Mouse (Mus musculus) liver, adult (tissue): Measurements from ENCODE around the gene Scn3b.

Experiments used
- GATA4 ChIP-seq: IDR thresholded peaks from 2 replicates; pipeline ENCODE4 v1.6.1; 2014; ENCODE audit warnings: mild to moderate bottlenecking, low read length; ENCODE audit not compliant: insufficient replicate concordance

Scn3b gene

DNA sequence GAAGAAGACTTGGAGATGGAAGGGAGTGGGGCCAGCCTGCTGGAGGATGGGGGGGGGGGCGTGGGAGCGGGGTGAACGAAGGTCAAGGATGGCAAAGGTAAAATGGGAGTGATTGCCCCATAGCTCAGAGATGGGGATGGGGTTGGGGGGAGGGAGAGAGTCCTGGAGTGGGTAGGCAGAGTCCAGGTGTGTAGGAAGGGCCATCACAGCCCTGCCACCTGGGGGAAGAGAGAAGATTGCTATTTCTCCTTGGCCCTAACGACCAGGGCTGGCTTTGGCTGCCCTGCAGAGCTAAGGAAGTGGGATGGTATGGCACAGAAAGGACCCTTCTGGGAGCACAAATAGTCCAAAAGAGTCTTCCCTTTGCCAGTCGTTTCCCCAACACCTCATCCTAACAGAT lies 25.2 kb downstream of the Scn3b start:
- no peak for TF ChIP-seq GATA4

DNA sequence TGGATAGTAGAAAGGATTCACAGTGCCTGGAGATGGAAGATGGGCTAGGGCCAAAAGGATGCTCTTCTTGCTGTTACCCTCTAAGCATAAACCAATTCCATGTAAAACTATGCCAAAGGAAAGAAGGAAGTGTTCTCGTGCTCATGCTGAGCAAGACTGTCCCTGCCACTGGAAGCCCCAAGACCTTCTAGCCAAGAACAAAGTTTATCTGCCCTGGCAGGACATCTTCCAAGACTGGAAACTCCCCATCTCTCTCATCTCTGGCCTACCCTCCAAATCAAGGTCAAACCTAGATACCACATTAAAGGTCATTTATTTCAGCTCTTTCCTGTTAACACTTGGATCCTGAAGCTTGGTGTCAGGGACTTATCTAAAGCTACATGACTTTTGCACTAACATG lies 25.8 kb downstream of the Scn3b start:
- no peak for TF ChIP-seq GATA4

DNA sequence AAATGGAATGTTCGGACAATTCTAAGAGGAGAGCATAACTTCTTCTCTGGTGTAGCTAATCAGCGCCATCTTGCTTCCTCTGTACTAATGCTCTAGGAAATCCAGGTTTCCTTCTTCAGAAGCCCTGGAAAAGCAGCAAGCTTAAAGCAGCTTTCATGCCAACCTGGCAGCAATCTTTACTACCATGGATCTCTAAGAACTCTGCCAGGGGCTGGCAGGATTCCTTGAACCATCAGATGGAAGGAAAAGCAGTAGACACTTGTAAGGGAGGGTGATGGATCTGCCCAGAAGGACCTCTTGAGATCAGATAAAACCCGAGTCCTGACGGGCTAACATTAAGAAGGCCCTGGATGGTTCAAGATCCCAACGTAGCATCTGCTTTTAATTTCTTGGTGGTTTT lies 27.2 kb downstream of the Scn3b start:
- TF ChIP-seq GATA4: no peak

DNA sequence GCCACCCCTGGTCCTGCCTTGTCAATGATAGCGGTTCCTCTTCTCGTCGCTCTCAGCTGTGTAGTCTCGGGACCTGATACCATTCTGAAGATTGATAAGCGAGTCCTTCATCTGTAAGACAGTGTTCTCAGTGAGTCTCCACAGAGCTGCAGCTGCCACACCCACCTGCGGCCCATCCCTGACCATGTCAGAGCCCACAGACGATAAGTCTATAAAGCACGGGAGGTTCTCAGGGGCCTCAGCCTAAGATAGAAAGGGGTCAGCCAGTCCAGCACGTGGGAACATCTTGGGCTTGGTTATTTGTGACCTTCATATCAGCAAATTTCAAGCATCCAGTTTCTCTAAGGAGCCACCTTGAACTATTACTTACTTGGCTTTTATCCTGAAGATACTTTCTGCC lies 29.0 kb downstream of the Scn3b start:
- TF ChIP-seq GATA4: no peak

DNA sequence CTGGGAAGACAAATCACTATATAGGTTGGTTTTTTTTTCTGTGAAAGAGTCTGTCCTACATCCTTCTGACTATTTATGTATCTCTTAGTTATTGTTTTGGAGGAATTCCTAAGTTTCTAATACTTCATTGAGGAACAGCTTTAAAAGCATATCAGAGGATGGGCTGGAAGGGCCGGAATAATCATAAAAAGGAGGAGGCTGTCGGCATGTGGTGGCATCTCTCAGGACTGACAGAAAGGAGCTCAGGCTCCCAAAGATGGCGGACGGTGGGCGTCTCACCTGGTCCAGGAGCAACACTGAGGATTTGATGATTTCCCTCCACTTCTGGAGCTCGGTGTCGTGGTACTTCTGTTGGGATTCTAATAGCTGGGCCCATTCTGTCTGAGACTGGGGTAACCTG lies 30.3 kb downstream of the Scn3b start:
- no peak for TF ChIP-seq GATA4

DNA sequence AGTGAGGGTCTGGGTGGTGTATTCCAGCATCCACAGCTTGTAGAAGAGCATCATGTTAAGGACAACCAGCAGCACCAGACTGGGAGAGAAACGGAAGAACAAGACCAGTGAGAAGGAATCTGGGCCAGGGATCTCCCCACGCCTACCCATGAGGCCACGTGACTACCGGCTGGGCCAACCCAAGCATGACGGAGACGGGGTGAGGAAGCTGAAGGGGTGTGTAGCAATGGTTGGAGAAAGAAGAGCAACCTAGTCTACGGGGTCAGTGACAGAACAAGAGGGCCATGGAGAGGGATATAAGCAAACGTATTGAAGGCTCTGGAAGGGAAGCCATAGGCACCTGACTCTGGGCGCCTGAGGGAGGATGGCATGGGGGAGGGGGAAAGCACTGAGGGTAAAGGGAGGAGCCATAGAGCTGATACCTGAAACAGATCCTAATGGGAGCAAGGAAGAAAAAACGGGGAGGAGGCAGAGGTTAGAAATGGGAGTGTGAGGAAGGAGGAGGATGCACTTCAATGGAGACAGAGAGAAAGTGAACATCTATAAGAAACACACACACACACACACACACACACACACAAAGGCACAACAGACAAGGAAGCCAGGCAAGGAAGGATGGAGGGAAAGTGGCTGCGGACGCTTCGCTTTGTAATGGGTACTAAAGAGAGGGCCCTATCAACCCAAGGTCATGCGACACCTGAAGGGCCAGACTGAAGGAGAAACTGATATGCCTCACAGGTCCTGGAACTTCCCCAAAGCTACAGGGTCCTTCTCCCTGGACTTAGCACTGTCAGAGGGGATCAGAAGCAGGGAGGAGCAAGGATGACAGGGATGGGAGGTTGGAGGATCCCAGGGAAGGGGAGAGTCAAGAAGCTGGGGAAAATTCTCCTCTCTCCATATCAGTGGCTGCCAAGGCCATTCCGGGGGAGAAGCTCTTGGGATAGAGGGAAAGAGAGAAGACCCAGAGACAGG lies 31.3 kb downstream of the Scn3b start:
- TF ChIP-seq GATA4: no peak

DNA sequence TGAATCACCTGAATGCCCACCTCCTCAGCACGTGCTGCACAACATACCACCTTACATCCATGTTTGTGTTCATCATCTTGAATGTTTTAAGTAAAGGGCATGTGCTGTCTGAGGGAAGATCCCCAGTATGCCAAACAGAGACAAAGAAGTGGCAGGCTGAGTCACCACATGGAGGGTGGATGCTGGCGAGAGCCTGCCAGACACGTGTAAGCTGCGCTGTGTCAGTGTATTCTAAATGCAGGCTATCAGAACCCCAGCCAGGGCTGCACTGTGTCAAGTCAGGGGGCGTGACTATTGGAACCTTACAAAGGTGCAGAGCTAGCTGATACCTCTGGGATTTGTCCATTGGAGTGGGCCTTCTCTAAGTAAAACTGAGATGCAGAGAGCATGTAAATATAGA lies 32.5 kb downstream of the Scn3b start:
- no peak for TF ChIP-seq GATA4

DNA sequence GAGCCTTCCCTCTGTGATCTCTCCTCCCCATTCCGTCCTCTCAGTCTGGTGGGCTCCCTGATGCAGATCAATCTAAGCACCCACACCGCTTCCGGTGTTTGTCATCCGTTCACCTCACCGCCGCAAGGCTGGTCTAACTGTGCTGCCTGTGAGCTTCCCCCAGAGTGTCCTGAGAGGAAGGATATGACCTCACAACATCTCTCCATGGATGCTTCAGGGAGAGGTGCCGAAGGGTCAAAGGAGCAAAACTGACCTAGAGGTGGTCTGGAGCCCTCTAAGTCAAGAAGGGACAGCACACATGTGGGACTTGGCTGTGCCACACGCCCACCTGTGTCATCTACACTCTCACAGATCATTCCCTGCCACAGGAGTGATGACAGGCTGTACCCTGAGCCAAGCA lies 33.4 kb downstream of the Scn3b start:
- no peak for TF ChIP-seq GATA4

DNA sequence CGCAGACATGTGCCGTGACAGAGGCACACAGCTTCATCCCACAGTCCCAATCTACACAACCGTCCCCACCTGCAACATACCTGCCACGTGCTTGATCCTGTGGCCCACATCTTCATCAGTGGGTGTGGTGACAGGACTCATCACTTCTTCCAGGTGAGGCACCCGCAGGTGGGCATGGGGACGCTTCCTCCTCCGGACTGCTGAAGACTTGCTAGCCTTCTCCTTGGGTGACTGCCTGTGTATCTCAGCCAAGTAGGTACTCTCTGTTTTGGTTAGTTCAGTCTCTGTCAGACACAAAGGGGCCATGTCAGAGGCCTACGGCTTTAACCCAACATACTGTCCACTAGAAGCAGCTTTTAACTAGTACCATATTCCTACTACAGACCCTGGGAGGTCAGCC lies 35.2 kb downstream of the Scn3b start:
- no peak for TF ChIP-seq GATA4

DNA sequence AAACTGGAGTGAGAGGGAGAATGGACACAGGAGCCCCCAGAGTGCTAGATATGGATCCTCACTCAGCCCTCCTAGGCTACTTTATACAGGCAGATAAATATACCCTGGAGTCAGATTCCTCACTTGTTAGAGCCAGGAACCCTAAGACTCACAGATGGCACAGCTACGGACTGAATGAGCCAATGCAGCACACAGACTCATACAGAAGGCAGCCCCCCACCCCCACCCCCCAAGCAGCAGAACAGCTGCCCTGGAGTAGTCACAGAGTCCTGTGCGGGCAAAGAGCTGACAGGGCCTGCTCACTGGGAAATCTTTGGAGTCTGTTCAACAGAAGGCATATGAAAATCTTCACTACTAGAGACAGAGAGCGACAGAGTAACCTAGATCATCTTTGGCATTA lies 38.3 kb downstream of the Scn3b start:
- TF ChIP-seq GATA4: no peak

DNA sequence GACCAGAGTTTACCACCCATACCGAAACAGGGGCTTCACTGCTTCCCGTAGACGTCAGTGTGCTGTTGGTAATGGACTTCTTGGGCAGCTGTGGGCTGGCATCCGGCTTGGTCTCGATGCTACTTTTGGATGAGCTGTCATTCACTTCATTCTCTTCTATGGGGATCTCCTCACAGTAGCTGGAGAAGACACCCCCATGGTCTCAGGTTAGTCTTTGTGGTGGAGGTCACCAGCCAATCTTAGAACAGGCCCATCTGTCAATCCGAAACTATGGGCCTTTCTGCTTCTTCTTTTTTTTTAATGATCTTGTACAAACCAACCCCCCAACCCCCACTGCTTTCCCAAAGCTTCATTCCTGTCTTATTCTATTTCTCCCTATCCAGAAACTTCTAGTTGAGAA lies 40.9 kb downstream of the Scn3b start:
- TF ChIP-seq GATA4: no peak

DNA sequence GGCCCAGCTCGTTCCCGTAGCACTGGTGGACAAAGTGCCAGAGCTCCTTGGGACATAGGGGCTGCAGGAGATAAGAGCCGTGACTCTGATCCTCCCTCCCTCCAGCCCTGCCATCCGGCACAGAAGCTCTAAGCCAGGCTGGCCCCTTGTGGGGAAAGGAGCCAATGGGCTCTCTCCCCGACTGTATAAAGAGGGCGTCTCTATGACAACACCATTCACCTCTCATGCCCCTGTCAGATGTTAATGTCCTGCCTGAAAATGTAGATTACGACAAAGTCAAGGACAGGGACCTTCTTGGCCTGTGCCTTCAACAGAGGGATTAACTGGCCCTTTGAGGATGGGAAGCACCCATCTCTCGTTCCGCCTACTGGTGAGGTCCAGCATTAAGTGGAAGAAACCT lies 42.8 kb downstream of the Scn3b start:
- no peak for TF ChIP-seq GATA4

DNA sequence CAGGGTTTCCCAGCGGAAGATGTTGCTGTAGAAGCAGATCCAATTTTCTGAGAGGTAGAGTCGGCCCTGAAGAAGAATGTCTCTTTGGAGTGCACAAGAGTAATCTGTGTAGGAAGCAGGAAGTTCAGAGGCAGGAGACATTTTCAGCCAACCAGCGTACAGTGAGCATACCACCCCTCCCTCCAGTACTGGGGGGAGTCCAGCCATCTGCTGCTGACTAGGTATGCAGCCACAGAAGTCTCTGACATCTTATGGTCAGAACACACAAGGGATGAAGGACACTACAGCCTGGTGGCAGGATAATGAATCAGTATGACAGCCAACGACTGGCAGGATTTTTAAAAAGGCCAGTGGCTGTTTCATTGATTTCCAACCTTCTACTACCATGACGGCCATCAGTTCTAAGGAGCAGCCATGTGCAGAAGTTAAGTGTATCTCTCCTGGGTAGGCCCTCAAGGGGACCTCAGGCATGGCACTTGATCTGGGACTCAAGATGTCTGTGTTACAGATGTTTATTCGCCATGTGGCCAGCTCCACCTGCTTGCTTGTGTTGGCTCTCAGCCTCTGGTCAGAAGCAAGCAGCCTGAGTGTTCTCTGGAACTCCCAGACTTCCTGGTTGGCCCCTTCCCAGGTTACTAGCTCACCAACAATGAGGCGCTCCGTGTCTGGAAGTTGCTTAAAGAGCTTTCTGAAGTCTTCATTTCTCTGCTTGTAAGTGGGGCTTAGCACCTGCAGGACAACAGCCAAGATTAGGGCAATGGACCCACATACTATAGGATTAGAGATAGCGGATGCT lies 48.0 kb downstream of the Scn3b start:
- TF ChIP-seq GATA4: no peak

DNA sequence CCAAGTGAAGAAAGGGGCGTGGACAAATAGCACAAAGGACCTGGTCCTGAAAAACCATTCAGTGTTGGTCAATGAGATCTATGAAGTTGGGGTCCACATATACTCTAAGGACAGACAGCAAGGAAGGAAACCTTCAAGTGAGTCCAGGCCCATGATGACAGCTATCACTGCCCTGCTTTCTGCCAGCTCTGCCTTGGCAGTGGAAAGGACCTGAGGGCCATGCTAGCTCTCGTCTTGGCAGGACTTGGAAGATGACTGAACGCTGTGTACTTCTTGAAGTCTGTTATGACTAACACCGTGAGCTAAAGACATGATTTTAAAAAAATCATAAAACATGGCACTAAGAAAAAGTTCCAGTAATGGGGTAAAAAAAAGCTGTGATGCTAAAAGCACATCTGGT lies 48.7 kb downstream of the Scn3b start:
- TF ChIP-seq GATA4: no peak

DNA sequence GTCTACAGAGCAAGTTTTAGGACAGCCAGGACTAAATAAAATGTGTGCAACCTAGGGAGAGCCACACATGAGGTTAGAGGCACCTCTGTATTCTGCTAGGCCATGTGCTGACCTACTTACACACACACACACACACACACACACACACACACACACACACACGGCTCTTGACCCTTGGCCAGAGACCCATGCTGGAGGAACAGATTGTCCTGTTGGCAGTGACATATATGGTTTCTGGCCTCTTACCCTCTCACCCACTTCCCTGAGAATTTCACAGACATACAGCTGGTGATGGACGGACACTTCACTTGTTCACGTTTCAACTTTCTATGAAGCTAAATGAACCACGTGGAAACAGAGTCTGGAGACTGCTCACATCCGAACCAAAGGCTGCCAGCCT lies 49.8 kb downstream of the Scn3b start:
- no peak for TF ChIP-seq GATA4

DNA sequence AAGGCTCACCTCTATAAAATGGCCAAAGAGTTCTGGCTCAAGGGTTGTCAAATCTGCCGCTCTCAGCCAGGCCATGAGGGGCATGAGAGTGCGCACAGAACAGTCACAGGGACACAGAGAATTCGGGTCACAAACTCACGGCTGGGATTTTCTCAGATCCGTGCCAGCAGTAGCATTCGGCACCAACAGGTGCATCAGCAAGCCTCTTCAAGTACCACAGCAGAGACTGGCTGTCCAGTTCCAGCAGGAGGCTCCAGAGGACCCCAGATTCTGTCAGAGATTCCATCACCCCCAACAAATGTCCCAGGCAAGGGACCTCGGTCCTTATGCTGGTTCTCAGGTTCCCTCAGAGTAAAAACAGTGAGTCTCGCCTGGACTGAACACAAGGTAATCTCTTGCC lies 51.4 kb downstream of the Scn3b start:
- TF ChIP-seq GATA4: no peak
